Mouse (Mus musculus): ENCODE results near the gene Rbp1. TPM values are rescaled to one million over a fixed set of nuclear protein-coding genes. Genes with fewer than 3 reads are reported as not detected.

The Rbp1 gene
- total and polyA plus RNA-seq, 3 experiments = 6.3 to 7.9 (median 7.4) TPM

- Histone ChIP-seq H3K4me3 (no peak overlapping the region), H3K27ac (no peak overlapping the region), H3K27me3 (ENCODE audit: control insufficient read depth, insufficient read depth, low read length) (no peaks in the 10 kb centered on the region), H3K36me3 (ENCODE audit: control insufficient read depth, insufficient read depth, low read length) (no peaks in the 10 kb centered on the region), H3K9ac (ENCODE audit: low read depth, low read length) (no peak overlapping the region), H3K4me1 (ENCODE audit: control insufficient read depth, insufficient read depth, low read length) (no peaks in the 10 kb centered on the region; the same call in 1 of the 2 replicates), H3K79me2 (replicated peaks; ENCODE audit: control insufficient read depth, insufficient read depth, low read length) (no peaks in the 10 kb centered on the region)
- DNase-seq = no peak
- intact Hi-C loops (cut with DNase I) = no loop called here
- TF ChIP-seq POLR2A (IDR thresholded peaks at IDR 0.05; ENCODE audit: insufficient read depth, low read depth, low read length) (no peak), CTCF (IDR thresholded peaks at IDR 0.05) (no peak), EP300 (IDR thresholded peaks at IDR 0.05; ENCODE audit: insufficient read depth, low read depth, low read length) (no peak)
- WGBS = 72% methylated on average over 4 of the region's 4 CpGs
Measured at GRCm38 (mm10) chr9:98437819-98438218, 15.1 kb downstream of the Rbp1 start.

GRCm38 (mm10) chr9:98439091-98439490 is 16.3 kb downstream of the Rbp1 start:
- no peaks in the 10 kb centered on the region for H3K36me3 ChIP-seq (ENCODE audit: control insufficient read depth, insufficient read depth, low read length)
- no peak overlapping the region for H3K27ac ChIP-seq
- intact Hi-C loops (cut with DNase I) = no loop called here
- DNase-seq = no peak
- H3K4me3 ChIP-seq = no peak overlapping the region
- H3K27me3 ChIP-seq (ENCODE audit: control insufficient read depth, insufficient read depth, low read length) = no peaks in the 10 kb centered on the region
- H3K79me2 ChIP-seq (replicated peaks; ENCODE audit: control insufficient read depth, insufficient read depth, low read length) = no peaks in the 10 kb centered on the region
- no peaks in the 10 kb centered on the region; the same call in 1 of the 2 replicates for H3K4me1 ChIP-seq (ENCODE audit: control insufficient read depth, insufficient read depth, low read length)
- no peak overlapping the region for H3K9ac ChIP-seq (ENCODE audit: low read depth, low read length)
- TF ChIP-seq POLR2A (IDR thresholded peaks at IDR 0.05; ENCODE audit: insufficient read depth, low read depth, low read length) (no peak), EP300 (IDR thresholded peaks at IDR 0.05; ENCODE audit: insufficient read depth, low read depth, low read length) (no peak), CTCF (IDR thresholded peaks at IDR 0.05) (no peak)
- 71% methylated on average over 3 of the region's 3 CpGs for WGBS

GRCm38 (mm10) chr9:98442638-98443037 is 19.9 kb downstream of the Rbp1 start:
- H3K79me2 ChIP-seq (replicated peaks; ENCODE audit: control insufficient read depth, insufficient read depth, low read length) = no peaks in the 10 kb centered on the region
- H3K9ac ChIP-seq (ENCODE audit: low read depth, low read length) = no peak overlapping the region
- no peaks in the 10 kb centered on the region for H3K27me3 ChIP-seq (ENCODE audit: control insufficient read depth, insufficient read depth, low read length)
- intact Hi-C loops (cut with DNase I) = loop anchor here (1.0 to 5.0 kb wide), 2 partner anchors 55 to 96 kb away; no protein-coding TSS in a partner anchor
- TF ChIP-seq POLR2A (IDR thresholded peaks at IDR 0.05; ENCODE audit: insufficient read depth, low read depth, low read length) = no peak
- TF ChIP-seq EP300 (IDR thresholded peaks at IDR 0.05; ENCODE audit: insufficient read depth, low read depth, low read length) = 0 out of 2 replicates have a peak, but pooled peaks have one; percentile 26
- TF ChIP-seq CTCF (IDR thresholded peaks at IDR 0.05) = peak; percentile 82
- H3K27ac ChIP-seq = no peak overlapping the region
- no peaks in the 10 kb centered on the region for H3K36me3 ChIP-seq (ENCODE audit: control insufficient read depth, insufficient read depth, low read length)
- WGBS = 33% methylated on average over 5 of the region's 5 CpGs
- DNase-seq = peak in 1 of 2 experiments; percentile 40
- H3K4me1 ChIP-seq (ENCODE audit: control insufficient read depth, insufficient read depth, low read length) = peaks cover 3% of the 10 kb centered on the region; the same call in 1 of the 2 replicates
- no peak overlapping the region for H3K4me3 ChIP-seq

GRCm38 (mm10) chr9:98445359-98446149 is 22.8 kb downstream of the Rbp1 start:
- H3K79me2 ChIP-seq (replicated peaks; ENCODE audit: control insufficient read depth, insufficient read depth, low read length) = no peaks in the 10 kb centered on the region
- 75% methylated on average over 9 of the region's 9 CpGs for WGBS
- no peaks in the 10 kb centered on the region for H3K36me3 ChIP-seq (ENCODE audit: control insufficient read depth, insufficient read depth, low read length)
- no peak for TF ChIP-seq CTCF (IDR thresholded peaks at IDR 0.05)
- no peak for TF ChIP-seq POLR2A (IDR thresholded peaks at IDR 0.05; ENCODE audit: insufficient read depth, low read depth, low read length)
- intact Hi-C loops (cut with DNase I) = no loop called here
- H3K4me3 ChIP-seq = no peak overlapping the region
- DNase-seq = no peak
- no peaks in the 10 kb centered on the region for H3K27me3 ChIP-seq (ENCODE audit: control insufficient read depth, insufficient read depth, low read length)
- no peak overlapping the region for H3K27ac ChIP-seq
- peaks cover 3% of the 10 kb centered on the region; the same call in 1 of the 2 replicates for H3K4me1 ChIP-seq (ENCODE audit: control insufficient read depth, insufficient read depth, low read length)
- H3K9ac ChIP-seq (ENCODE audit: low read depth, low read length) = no peak overlapping the region

- Histone ChIP-seq H3K27ac (no peak overlapping the region), H3K9ac (ENCODE audit: low read depth, low read length) (no peak overlapping the region), H3K36me3 (ENCODE audit: control insufficient read depth, insufficient read depth, low read length) (no peaks in the 10 kb centered on the region), H3K4me1 (ENCODE audit: control insufficient read depth, insufficient read depth, low read length) (no peaks in the 10 kb centered on the region), H3K27me3 (ENCODE audit: control insufficient read depth, insufficient read depth, low read length) (no peaks in the 10 kb centered on the region), H3K4me3 (no peak overlapping the region), H3K79me2 (replicated peaks; ENCODE audit: control insufficient read depth, insufficient read depth, low read length) (no peaks in the 10 kb centered on the region)
- TF ChIP-seq CTCF (IDR thresholded peaks at IDR 0.05) (no peak), POLR2A (IDR thresholded peaks at IDR 0.05; ENCODE audit: insufficient read depth, low read depth, low read length) (no peak), EP300 (IDR thresholded peaks at IDR 0.05; ENCODE audit: insufficient read depth, low read depth, low read length) (no peak)
- DNase-seq = no peak
- intact Hi-C loops (cut with DNase I) = no loop called here
- WGBS = 67% methylated on average over 1 of the region's 1 CpGs
Measured at GRCm38 (mm10) chr9:98450976-98451375, 28.2 kb downstream of the Rbp1 start.

- Histone ChIP-seq H3K27ac (no peak overlapping the region), H3K36me3 (ENCODE audit: control insufficient read depth, insufficient read depth, low read length) (no peaks in the 10 kb centered on the region), H3K79me2 (replicated peaks; ENCODE audit: control insufficient read depth, insufficient read depth, low read length) (no peaks in the 10 kb centered on the region), H3K4me1 (ENCODE audit: control insufficient read depth, insufficient read depth, low read length) (no peaks in the 10 kb centered on the region), H3K27me3 (ENCODE audit: control insufficient read depth, insufficient read depth, low read length) (no peaks in the 10 kb centered on the region), H3K4me3 (no peak overlapping the region), H3K9ac (ENCODE audit: low read depth, low read length) (no peak overlapping the region)
- intact Hi-C loops (cut with DNase I) = no loop called here
- WGBS = 32% methylated on average over 2 of the region's 2 CpGs
- TF ChIP-seq POLR2A (IDR thresholded peaks at IDR 0.05; ENCODE audit: insufficient read depth, low read depth, low read length) (no peak), CTCF (IDR thresholded peaks at IDR 0.05) (no peak), EP300 (IDR thresholded peaks at IDR 0.05; ENCODE audit: insufficient read depth, low read depth, low read length) (no peak)
- no peak for DNase-seq
Measured at GRCm38 (mm10) chr9:98466709-98467108, 43.9 kb downstream of the Rbp1 start.

All from heart, adult 2 months (tissue).